Mouse (Mus musculus) ES-E14 (cell line): ENCODE measurements around the gene Cdt1. TPM values are rescaled to one million over a fixed set of nuclear protein-coding genes. Genes with fewer than 3 reads are reported as not detected.

ENCODE experiments used
- DNase-seq: peaks from one replicate; pipeline ENCODE4 v3.0.0-alpha.2; 2013; ENCODE audit warnings: low read depth, low spot score
- H3K27ac ChIP-seq: 2 replicates; pipeline ENCODE4 v1.5.1; 2012; ENCODE audit warnings: low read depth, mild to moderate bottlenecking, low read length, moderate library complexity, mixed read lengths; ENCODE audit not compliant: poor library complexity, insufficient read depth, severe bottlenecking
- H3K36me3 ChIP-seq: 2 replicates; pipeline ENCODE4 v1.6.1; 2012; ENCODE audit warnings: mild to moderate bottlenecking, low read length, moderate library complexity, mixed read lengths; ENCODE audit not compliant: control insufficient read depth, poor library complexity, insufficient read depth, severe bottlenecking
- H3K4me1 ChIP-seq, 2 experiments: fragments of 150-350 bp in 1 of 2; sonication (generic) in 1 of 2; 2 replicates each; pipeline ENCODE4 v1.6.1; 2012; ENCODE audit warnings: low read length in 2 of 2, mild to moderate bottlenecking in 1 of 2, mixed read lengths in 1 of 2; ENCODE audit not compliant: control insufficient read depth in 2 of 2, insufficient read depth in 2 of 2, poor library complexity in 1 of 2
- H3K4me3 ChIP-seq, 2 experiments: fragments of 150-350 bp in 1 of 2; sonication (generic) in 1 of 2; 2 replicates each; pipeline ENCODE4 v1.5.1; 2012; ENCODE audit warnings: low read length in 2 of 2, low read depth in 1 of 2, mild to moderate bottlenecking in 1 of 2, mixed read lengths in 1 of 2; ENCODE audit not compliant: insufficient read depth in 1 of 2, poor library complexity in 1 of 2, severe bottlenecking in 1 of 2
- H3K9ac ChIP-seq: 2 replicates; pipeline ENCODE4 v1.6.1; 2012; ENCODE audit warnings: low read depth, mild to moderate bottlenecking, low read length, mixed read lengths; ENCODE audit not compliant: poor library complexity, insufficient read depth, severe bottlenecking
- H3K9me3 ChIP-seq: fragments of 150-350 bp; sonication (generic); 2 replicates; pipeline ENCODE4 v1.6.1; 2012; ENCODE audit warnings: low read depth, mild to moderate bottlenecking, low read length; ENCODE audit not compliant: control insufficient read depth, insufficient read depth
- CHD2 ChIP-seq: IDR thresholded peaks from 2 replicates; pipeline ENCODE4 v1.6.1; 2014; ENCODE audit warnings: mild to moderate bottlenecking, low read depth, low read length, inconsistent platforms
- HCFC1 ChIP-seq: IDR thresholded peaks from 2 replicates; pipeline ENCODE4 v1.6.1; 2012; ENCODE audit warnings: low read length, inconsistent platforms, borderline replicate concordance; ENCODE audit not compliant: insufficient read depth
- MAFK ChIP-seq: IDR thresholded peaks from 2 replicates; pipeline ENCODE4 v1.6.1; 2014; ENCODE audit warnings: mild to moderate bottlenecking, low read depth, low read length, inconsistent platforms; ENCODE audit not compliant: insufficient read depth
- ZC3H11A ChIP-seq: IDR thresholded peaks from 2 replicates; pipeline ENCODE4 v1.6.1; 2012; ENCODE audit warnings: low read depth, mild to moderate bottlenecking, inconsistent platforms, low read length, borderline replicate concordance
- ZNF384 ChIP-seq: IDR thresholded peaks from 2 replicates; pipeline ENCODE4 v1.6.1; 2012; ENCODE audit warnings: low read depth, low read length, inconsistent platforms
- in situ Hi-C, 2 experiments: fragments of 600-800 bp; cut with MboI; formaldehyde crosslinking; loops; one replicate each; pipeline ENCODE4 v1.15.1; 2025; ENCODE audit warnings: low sequenced_read_pairs in 2 of 2, inconsistent platforms in 1 of 2; ENCODE audit not compliant: unreplicated experiment in 2 of 2
- total RNA-seq: library from RNA; depleted of rRNA; stranded (reverse); fragments of 300-350 nt; gene quantifications from 2 replicates; pipeline ENCODE4 v1.2.3, GENCODE M21; 2012

Cdt1 gene
- total RNA-seq, 1 experiment = 139 TPM

DNA sequence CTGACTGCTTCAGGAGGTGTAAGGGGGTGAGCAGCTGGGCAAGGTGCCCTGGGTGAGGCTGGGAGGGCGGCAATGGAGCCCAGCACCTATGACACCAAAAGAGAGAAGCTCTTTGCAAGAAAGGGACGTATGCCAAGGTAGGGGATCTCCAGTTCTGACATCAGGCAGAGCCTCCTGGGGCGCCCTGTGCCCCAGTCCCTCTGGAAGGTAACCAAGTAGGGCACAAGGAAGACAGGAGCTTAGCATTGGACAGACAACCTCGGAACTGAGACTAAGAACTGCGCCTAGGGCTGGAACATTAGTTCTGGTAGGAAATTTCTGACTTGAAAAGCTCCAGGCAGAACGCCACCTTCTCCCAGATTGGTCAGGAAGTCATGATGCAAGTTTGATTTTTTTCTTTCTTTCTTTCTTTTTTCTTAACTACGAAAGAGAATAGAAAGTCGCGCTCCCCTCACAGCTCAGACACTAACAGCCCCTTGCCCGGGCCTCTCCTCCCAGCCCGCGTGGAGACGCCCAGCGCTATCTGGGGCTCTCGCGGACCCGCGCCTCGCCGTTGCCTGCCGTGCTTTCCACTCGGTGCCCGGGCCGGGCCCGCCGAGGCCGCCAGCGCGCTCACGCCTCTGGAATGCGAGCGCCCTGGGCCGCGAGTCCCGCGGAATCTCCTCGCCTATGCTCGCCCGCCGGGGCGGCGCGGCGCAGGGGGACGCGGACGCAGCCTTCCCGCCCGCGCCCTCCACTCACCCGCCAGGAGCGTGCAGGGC lies 17.4 kb upstream of the Cdt1 start:
- no peak for DNase-seq
- no peak for TF ChIP-seq ZC3H11A
- 0 out of 2 replicates have a peak, but pooled peaks have one; percentile 7 for TF ChIP-seq HCFC1
- no peak for TF ChIP-seq ZNF384
- Histone ChIP-seq H3K27ac (0 out of 2 replicates have a peak overlapping the region, but pooled peaks have one; percentile 27), H3K4me1 (peaks cover 7 to 37% of the 10 kb centered on the region in 2 experiments; a peak in 3 of 4 replicates), H3K9ac (peak overlapping the region; percentile 97), H3K9me3 (no peaks in the 10 kb centered on the region), H3K4me3 (peak overlapping the region; percentile 87 to 92), H3K36me3 (peaks cover 3% of the 10 kb centered on the region; the same call in 1 of the 2 replicates)
- in situ Hi-C loops = no loop called here

GRCm38 (mm10) chr8:122550995-122551264 lies 16.9 kb upstream of the Cdt1 start:
- H3K4me3 ChIP-seq = peak overlapping the region; percentile 87 to 92

DNA sequence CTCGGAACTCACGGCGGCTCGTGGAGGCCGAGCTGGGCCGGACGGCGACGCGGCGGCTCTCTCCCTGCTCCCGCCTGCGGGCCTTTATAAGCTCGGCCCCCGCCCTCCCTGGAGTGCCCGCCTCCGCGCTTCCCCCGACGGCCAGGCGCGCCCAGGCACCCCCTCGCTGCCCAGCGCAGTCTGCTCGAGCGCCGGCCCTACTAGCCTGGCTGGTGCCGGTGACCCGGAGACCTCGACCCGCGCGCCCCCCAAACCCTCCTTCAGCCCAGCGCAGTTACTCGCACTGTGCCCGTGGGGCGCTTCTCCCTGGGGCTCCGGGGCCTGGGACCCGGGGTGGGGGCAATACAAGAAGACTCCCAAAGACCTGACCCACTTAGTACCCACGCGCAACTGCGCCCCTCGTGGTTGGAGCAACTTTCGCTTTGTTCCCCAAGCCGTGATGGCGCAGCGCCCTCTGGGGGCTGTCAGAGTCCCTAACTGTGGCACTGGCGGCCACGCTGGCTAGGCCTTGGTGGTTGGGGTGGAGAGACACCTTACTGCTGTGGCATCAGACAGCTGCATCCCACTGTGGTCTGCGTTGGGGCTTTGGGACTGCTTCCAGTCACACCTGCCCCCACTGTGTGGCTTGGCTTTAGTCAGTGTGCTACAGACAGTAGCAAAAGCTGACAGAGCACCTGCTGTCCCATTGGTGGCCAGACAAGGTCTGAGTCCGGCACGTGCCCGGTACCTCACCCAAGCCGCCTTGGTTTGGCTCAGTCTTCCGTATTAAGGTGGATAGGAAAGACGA lies 16.4 kb upstream of the Cdt1 start, which contains the start of gene Piezo1:
Gene Piezo1 (minus strand): TSS at position 65 of the 787 bp plus-strand sequence.
- H3K4me1 ChIP-seq = peaks cover 4 to 32% of the 10 kb centered on the region in 2 experiments; a peak in 3 of 4 replicates
- no peaks in the 10 kb centered on the region for H3K9me3 ChIP-seq
- DNase-seq = no peak
- peak within 1 kb of the TSS; percentile 97 for H3K9ac ChIP-seq
- 0 out of 2 replicates have a peak within 1 kb of the TSS, but pooled peaks have one; percentile 29 for H3K27ac ChIP-seq
- H3K36me3 ChIP-seq = peaks cover 3% of the 10 kb centered on the region; the same call in 1 of the 2 replicates
- TF ChIP-seq ZNF384 (no peak), ZC3H11A (0 out of 2 replicates have a peak, but pooled peaks have one; percentile 3)
- in situ Hi-C loops = no loop called here
- H3K4me3 ChIP-seq = peak within 1 kb of the TSS; percentile 87 to 92

More at GRCm38 (mm10) chr8:122550995-122551264, 16.9 kb upstream of the Cdt1 start:
- TF ChIP-seq HCFC1 (no peak), MAFK (no peak), ZC3H11A (no peak), CHD2 (no peak), ZNF384 (no peak)
- H3K27ac ChIP-seq = 0 out of 2 replicates have a peak overlapping the region, but pooled peaks have one; percentile 27
- peak overlapping the region; percentile 97 for H3K9ac ChIP-seq
- in situ Hi-C loops = no loop called here
- no peak for DNase-seq
- peaks cover 4 to 35% of the 10 kb centered on the region in 2 experiments; a peak in 3 of 4 replicates for H3K4me1 ChIP-seq
- H3K9me3 ChIP-seq = no peaks in the 10 kb centered on the region
- H3K36me3 ChIP-seq = peaks cover 3% of the 10 kb centered on the region; the same call in 1 of the 2 replicates

DNA sequence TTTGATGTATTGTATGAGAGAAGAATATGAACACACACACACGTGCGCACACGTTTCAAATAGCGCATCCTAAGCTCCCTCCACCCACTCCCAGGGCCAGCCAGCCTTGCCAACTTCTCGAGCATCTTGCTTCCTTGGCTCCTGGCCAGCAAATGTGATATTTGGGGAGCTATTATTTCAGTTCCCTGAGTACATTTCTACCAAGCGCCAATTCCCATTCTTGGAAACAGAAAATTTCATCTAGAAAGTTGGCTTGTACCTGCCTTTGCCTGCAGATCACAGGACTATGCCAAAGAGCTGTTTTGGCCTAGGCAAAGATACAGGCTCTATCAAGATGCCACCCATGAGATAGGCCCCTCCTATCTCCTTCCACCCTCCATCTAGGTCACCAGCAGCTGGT lies 13.0 kb upstream of the Cdt1 start:
- no peak for DNase-seq
- no peak overlapping the region for H3K4me3 ChIP-seq
- no peaks in the 10 kb centered on the region for H3K9me3 ChIP-seq
- H3K4me1 ChIP-seq = peaks cover 7 to 24% of the 10 kb centered on the region in 2 experiments
- H3K27ac ChIP-seq = no peak overlapping the region
- in situ Hi-C loops = no loop called here
- no peaks in the 10 kb centered on the region for H3K36me3 ChIP-seq
- no peak overlapping the region for H3K9ac ChIP-seq
- TF ChIP-seq ZC3H11A = no peak
- TF ChIP-seq HCFC1 = no peak
- TF ChIP-seq MAFK = no peak
- no peak for TF ChIP-seq CHD2
